In the genomic region with DNA sequence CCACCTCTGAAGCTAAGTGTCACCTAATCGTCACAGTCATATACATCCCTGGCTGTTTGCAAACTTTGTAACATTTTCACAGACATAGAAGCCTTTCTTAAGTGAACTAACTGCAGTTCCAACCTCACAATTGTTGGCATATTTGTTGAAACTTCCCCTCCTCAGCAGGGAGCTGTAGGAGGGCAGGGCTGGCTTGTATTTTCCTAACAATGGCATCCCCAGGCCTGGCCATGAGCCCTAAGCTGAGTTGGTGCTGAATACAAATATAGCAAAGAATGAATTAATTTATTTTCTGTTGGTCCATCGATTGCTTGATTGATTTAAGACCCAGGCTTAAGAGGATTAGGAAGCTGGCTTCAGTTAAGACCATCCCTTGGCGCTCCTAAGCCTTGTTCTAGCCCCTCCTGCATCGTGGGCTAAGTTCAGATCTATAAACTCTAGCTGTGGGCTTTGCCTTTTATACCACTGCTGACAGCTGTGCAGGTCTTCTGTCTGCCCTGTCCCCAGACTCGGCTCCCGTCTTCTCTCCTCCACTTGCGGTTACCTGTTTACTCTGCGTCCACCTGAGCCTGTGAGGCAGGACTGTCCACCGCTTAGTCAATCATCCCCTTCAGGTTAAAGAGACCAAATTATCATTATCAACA, we compare ENCODE assay signal across 20 mouse cellular contexts.
"Had no signal": no experiment of that assay in that cellular context is flagged by ENCODE, and none has a peak within 500 bp of the region (broad histone marks: within the 10 kb centered on the region; RNA-seq: fewer than 3 reads in every experiment).

No protein-coding gene starts in this region.

- DNase-seq: kidney, adult 2 months; kidney, postnatal 25 days; layer of hippocampus, adult 9-11 months; liver; lung, adult 18-20 months; lung, postnatal 10 days; lung, postnatal 36 days; thymus, adult 18-20 months; thymus, postnatal 36 days had no signal

- H3K4me3 ChIP-seq: layer of hippocampus, adult 2 months; limb, embryonic 10.5 days; limb, embryonic 13.5 days; liver, embryonic 12.5 days; liver, embryonic 15.5 days; lung, embryonic 15.5 days; megakaryocyte, embryonic 14.5 days; neural tube, embryonic 12.5 days; neural tube, embryonic 15.5 days had no signal

- H3K4me2 ChIP-seq: limb, embryonic 13.5 days; liver, embryonic 12.5 days; liver, embryonic 15.5 days; lung, embryonic 15.5 days; neural tube, embryonic 12.5 days; neural tube, embryonic 15.5 days had no signal

- H3K27me3 ChIP-seq: liver, embryonic 12.5 days; liver, embryonic 15.5 days; lung, embryonic 15.5 days; megakaryocyte, embryonic 14.5 days; neural tube, embryonic 12.5 days; neural tube, embryonic 15.5 days had no signal

- H3K4me1 ChIP-seq: limb, embryonic 10.5 days; limb, embryonic 13.5 days; liver, embryonic 12.5 days; liver, embryonic 15.5 days; lung, embryonic 15.5 days; megakaryocyte, embryonic 14.5 days; neural tube, embryonic 12.5 days; neural tube, embryonic 15.5 days had no signal

- ATAC-seq: intestine, embryonic 16.5 days; liver, embryonic 12.5 days had no signal

- H3K9me3 ChIP-seq: limb, embryonic 10.5 days; limb, embryonic 13.5 days; liver, embryonic 12.5 days; liver, embryonic 15.5 days; lung, embryonic 15.5 days; neural tube, embryonic 12.5 days; neural tube, embryonic 15.5 days had no signal

- H3K9ac ChIP-seq: limb, embryonic 13.5 days; liver, embryonic 12.5 days; liver, embryonic 15.5 days; lung, embryonic 15.5 days; neural tube, embryonic 12.5 days; neural tube, embryonic 15.5 days had no signal

- H3K27ac ChIP-seq: kidney, postnatal 0 days; layer of hippocampus, adult 2 months; limb, embryonic 10.5 days; limb, embryonic 13.5 days; liver, embryonic 12.5 days; liver, embryonic 15.5 days; lung, embryonic 15.5 days; neural tube, embryonic 12.5 days; neural tube, embryonic 15.5 days had no signal

- H3K36me3 ChIP-seq: limb, embryonic 10.5 days; limb, embryonic 13.5 days; liver, embryonic 12.5 days; liver, embryonic 15.5 days; lung, embryonic 15.5 days; neural tube, embryonic 12.5 days; neural tube, embryonic 15.5 days had no signal
